Mouse (Mus musculus): ENCODE results near the gene Mbd3.

GRCm38 (mm10) chr10:80433513-80434232, 34.3 kb upstream of the Mbd3 start, which contains the start of gene Tcf3:
- TF ChIP-seq CTCF (IDR thresholded peaks at IDR 0.05; ENCODE audit: low read depth, low read length) (no peak), POLR2A (IDR thresholded peaks at IDR 0.05; ENCODE audit: extremely low read depth, insufficient read depth, low read length) (0 out of 2 replicates have a peak, but pooled peaks have one; percentile 30)

Data from liver, adult 2 months (tissue).